34 mouse cellular contexts compared by ENCODE assay signal in genomic region chr6:7822688-7823087, GRCm38 (mm10).
"Had no signal": no experiment of that assay in that cellular context is flagged by ENCODE, and none has a peak within 500 bp of the region (broad histone marks: within the 10 kb centered on the region; RNA-seq: fewer than 3 reads in every experiment).

No protein-coding gene starts in this region.

- H3K9ac ChIP-seq: heart, embryonic 12.5 days; heart, embryonic 13.5 days; heart, embryonic 15.5 days; hindbrain, embryonic 12.5 days; hindbrain, embryonic 13.5 days; hindbrain, embryonic 14.5 days; hindbrain, embryonic 15.5 days; intestine, embryonic 15.5 days; kidney, embryonic 15.5 days had no signal

- H3K36me3 ChIP-seq: heart, embryonic 12.5 days; heart, embryonic 13.5 days; heart, embryonic 15.5 days; hindbrain, embryonic 10.5 days; hindbrain, embryonic 12.5 days; hindbrain, embryonic 13.5 days; hindbrain, embryonic 15.5 days; intestine, embryonic 15.5 days; kidney, embryonic 15.5 days had no signal

- H3K4me3 ChIP-seq: heart, embryonic 12.5 days; heart, embryonic 13.5 days; heart, embryonic 15.5 days; hindbrain, embryonic 10.5 days; hindbrain, embryonic 12.5 days; hindbrain, embryonic 13.5 days; hindbrain, embryonic 15.5 days; intestine, embryonic 15.5 days; kidney, embryonic 15.5 days; layer of hippocampus, adult 2 months; left cerebral cortex, adult 2 months had no signal

- H3K4me1 ChIP-seq: heart, embryonic 12.5 days; heart, embryonic 15.5 days; hindbrain, embryonic 12.5 days; hindbrain, embryonic 13.5 days; hindbrain, embryonic 15.5 days; intestine, embryonic 15.5 days; kidney, embryonic 15.5 days had no signal

- ATAC-seq: hindbrain, embryonic 16.5 days; hindbrain, postnatal 0 days; inflammation-experienced regulatory T-cells, adult 6 months; intestine, embryonic 15.5 days; intestine, embryonic 16.5 days; intestine, postnatal 0 days had no signal

- H3K9me3 ChIP-seq: heart, embryonic 12.5 days; heart, embryonic 13.5 days; heart, embryonic 15.5 days; hindbrain, embryonic 10.5 days; hindbrain, embryonic 12.5 days; hindbrain, embryonic 13.5 days; hindbrain, embryonic 15.5 days; intestine, embryonic 15.5 days; kidney, embryonic 15.5 days had no signal

- DNase-seq: heart, postnatal 10 days; heart, postnatal 14 days; heart, postnatal 36 days; heart, postnatal 4 days; kidney, adult 11 months; kidney, adult 18-20 months; kidney, adult 2 months; kidney, adult 8-10 months; kidney, adult 9 months; kidney, postnatal 10 days; kidney, postnatal 14 days; kidney, postnatal 25 days; kidney, postnatal 36 days; kidney, postnatal 4 days; layer of hippocampus, adult 9-11 months; layer of hippocampus, postnatal 36 days had no signal

- H3K27me3 ChIP-seq: heart, embryonic 12.5 days; heart, embryonic 13.5 days; heart, embryonic 15.5 days; hindbrain, embryonic 12.5 days; hindbrain, embryonic 13.5 days; hindbrain, embryonic 15.5 days; intestine, embryonic 15.5 days; kidney, embryonic 15.5 days had no signal

- H3K27ac ChIP-seq: heart, embryonic 13.5 days; heart, embryonic 15.5 days; hindbrain, embryonic 10.5 days; hindbrain, embryonic 12.5 days; hindbrain, embryonic 13.5 days; hindbrain, embryonic 14.5 days; hindbrain, embryonic 15.5 days; hindbrain, postnatal 0 days; intestine, embryonic 15.5 days; kidney, embryonic 15.5 days; kidney, postnatal 0 days; layer of hippocampus, adult 2 months; left cerebral cortex, adult 2 months had no signal

- H3K4me2 ChIP-seq: heart, embryonic 12.5 days; heart, embryonic 13.5 days; heart, embryonic 15.5 days; hindbrain, embryonic 12.5 days; hindbrain, embryonic 13.5 days; hindbrain, embryonic 14.5 days; hindbrain, embryonic 15.5 days; intestine, embryonic 15.5 days; kidney, embryonic 15.5 days had no signal
